ENCODE assay signal across 9 mouse cellular contexts in the genomic region with DNA sequence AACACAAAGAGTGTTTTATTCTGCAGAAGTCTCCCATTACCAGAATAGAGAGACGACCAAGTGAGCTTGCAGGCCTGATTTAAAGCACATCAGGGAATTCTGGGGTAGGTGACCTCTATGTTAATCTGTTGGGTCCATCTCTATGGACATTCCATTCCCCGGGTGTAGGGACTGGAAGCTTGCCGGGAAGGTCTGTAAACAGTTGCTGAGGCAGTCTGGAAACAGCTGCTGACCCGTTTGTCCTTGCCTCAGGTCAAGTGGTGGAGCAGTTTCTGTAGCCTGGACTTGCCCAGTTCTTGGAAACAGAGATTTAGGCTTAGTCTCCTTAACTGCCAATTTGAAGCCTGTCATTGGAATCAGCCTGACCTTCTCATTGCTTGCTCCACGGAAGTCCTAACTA. TPM values are rescaled to one million over a fixed set of nuclear protein-coding genes. Genes with fewer than 3 reads are reported as not detected.
DNase-seq lines count a peak whose midpoint lies in the region; ATAC-seq lines count a peak whose summit lies in the region.
"Had no signal": no experiment of that assay in that cellular context is flagged by ENCODE, and none has a peak within 500 bp of the region (broad histone marks: within the 10 kb centered on the region; RNA-seq: fewer than 3 reads in every experiment).

No protein-coding gene starts in this region.

- peak; percentile 16 to 36 for DNase-seq in layer of hippocampus, postnatal 10 days (ENCODE audit: low spot score in 2 of 2)
- no peak for DNase-seq in layer of hippocampus, postnatal 36 days
- peak; percentile 78 for DNase-seq in ZHBTc4 (ENCODE audit: low read depth, low spot score)
- DNase-seq in heart, postnatal 4 days, result peak; percentile 20
- peak; percentile 26 for DNase-seq in mesoderm, embryonic 11.5 days (ENCODE audit: low read depth, low spot score)
- DNase-seq in spleen, postnatal 36 days (ENCODE audit: low spot score in 2 of 2), result no peak
- DNase-seq: adrenal gland, postnatal 25 days had no signal

- ATAC-seq in erythroid progenitor cell, adult 5-6 weeks (replicated peaks; ENCODE audit: low FRiP score, poor library complexity, severe bottlenecking), result no peak

RNA-seq across cellular contexts. Expression of gene Olfr90, which starts 8.2 kb away (rescaled TPM):
- not detected for total RNA-seq in layer of hippocampus, postnatal 10 days (2021)
- not detected for total RNA-seq in layer of hippocampus, postnatal 36 days (2021)
- total RNA-seq in heart, postnatal 4 days (2021), result not detected
- not detected in 2 replicates for total RNA-seq in erythroid progenitor cell, adult 5-6 weeks (2015; ENCODE audit: low replicate concordance)
- total RNA-seq in erythroid progenitor cell, adult 5-6 weeks (2017; ENCODE audit: low replicate concordance), result not detected in 2 replicates
- total RNA-seq: adrenal gland, postnatal 25 days had no signal

RNA-seq across cellular contexts. Expression of gene Olfr91, which starts 18.0 kb away (rescaled TPM):
- not detected for total RNA-seq in layer of hippocampus, postnatal 10 days (2021)
- total RNA-seq in layer of hippocampus, postnatal 36 days (2021), result not detected
- not detected for total RNA-seq in heart, postnatal 4 days (2021)
- not detected in 2 replicates for total RNA-seq in erythroid progenitor cell, adult 5-6 weeks (2015; ENCODE audit: low replicate concordance)
- not detected in 2 replicates for total RNA-seq in erythroid progenitor cell, adult 5-6 weeks (2017; ENCODE audit: low replicate concordance)
- total RNA-seq: adrenal gland, postnatal 25 days had no signal

RNA-seq across cellular contexts. Expression of gene Gabbr1, which starts 34.4 kb away (rescaled TPM):
- total RNA-seq in layer of hippocampus, postnatal 10 days (2021), result 100 to 1,000 TPM; 594 to 649 TPM
- 100 to 1,000 TPM; 688 to 703 TPM for total RNA-seq in layer of hippocampus, postnatal 36 days (2021)
- 10 to 100 TPM; 21.6 to 22.4 TPM for total RNA-seq in heart, postnatal 4 days (2021)
- 3.8 and 11.5 TPM in 2 replicates for total RNA-seq in erythroid progenitor cell, adult 5-6 weeks (2015; ENCODE audit: low replicate concordance)
- 0.51 and 1.5 TPM in 2 replicates for total RNA-seq in erythroid progenitor cell, adult 5-6 weeks (2017; ENCODE audit: low replicate concordance)

RNA-seq across cellular contexts. Expression of gene Olfr92, which starts 39.8 kb away (rescaled TPM):
- total RNA-seq in layer of hippocampus, postnatal 10 days (2021), result not detected
- total RNA-seq in layer of hippocampus, postnatal 36 days (2021), result not detected
- not detected for total RNA-seq in heart, postnatal 4 days (2021)
- total RNA-seq in erythroid progenitor cell, adult 5-6 weeks (2015; ENCODE audit: low replicate concordance), result not detected in 2 replicates
- total RNA-seq in erythroid progenitor cell, adult 5-6 weeks (2017; ENCODE audit: low replicate concordance), result not detected in 2 replicates
- total RNA-seq: adrenal gland, postnatal 25 days; G1E had no signal

RNA-seq across cellular contexts. Expression of gene Mog, which starts 56.9 kb away (rescaled TPM):
- 1 to 10 TPM; 3.2 to 4.3 TPM for total RNA-seq in layer of hippocampus, postnatal 10 days (2021)
- total RNA-seq in layer of hippocampus, postnatal 36 days (2021), result 10 to 100 TPM; 67.6 to 72.6 TPM
- not detected for total RNA-seq in heart, postnatal 4 days (2021)
- not detected in 2 replicates for total RNA-seq in erythroid progenitor cell, adult 5-6 weeks (2015; ENCODE audit: low replicate concordance)
- not detected in 2 replicates for total RNA-seq in erythroid progenitor cell, adult 5-6 weeks (2017; ENCODE audit: low replicate concordance)
- total RNA-seq: adrenal gland, postnatal 25 days had no signal

Comparison
In these comparisons a context has a peak if more than half of its experiments do, and no peak if none do; other contexts are left out.
1. DNase-seq: peak in layer of hippocampus, postnatal 10 days (2 of 2), ZHBTc4 (single experiment), heart, postnatal 4 days (single experiment) and mesoderm, embryonic 11.5 days (single experiment); none in layer of hippocampus, postnatal 36 days (0 of 2) and spleen, postnatal 36 days (0 of 2).
2. RNA of gene Gabbr1, which starts 34.4 kb away (total RNA-seq): 688 to 703 TPM in layer of hippocampus, postnatal 36 days and 594 to 649 TPM in layer of hippocampus, postnatal 10 days; 21.6 to 22.4 TPM in heart, postnatal 4 days and 0.51 to 11.5 TPM in erythroid progenitor cell, adult 5-6 weeks; every median in the first group is over 10 times any median in the second.